Mouse (Mus musculus) kidney, postnatal 25 days (tissue): ENCODE measurements at regions not wholly inside any gene's neighbourhood (a gene's known extent, or its start where the extent isn't known, plus 50 kb on each side); places are given as distances from the start of the nearest gene placed in this dataset.
"Not testable (repeated sequence)": the region's sequence is repeated elsewhere in the genome, so short reads cannot be mapped to it uniquely, and the experiment has no call there.

ENCODE experiments used
- DNase-seq, 2 experiments: peaks; one replicate each; pipeline ENCODE4 v3.0.0; 2021; ENCODE audit warnings: mixed read lengths in 2 of 2

DNA sequence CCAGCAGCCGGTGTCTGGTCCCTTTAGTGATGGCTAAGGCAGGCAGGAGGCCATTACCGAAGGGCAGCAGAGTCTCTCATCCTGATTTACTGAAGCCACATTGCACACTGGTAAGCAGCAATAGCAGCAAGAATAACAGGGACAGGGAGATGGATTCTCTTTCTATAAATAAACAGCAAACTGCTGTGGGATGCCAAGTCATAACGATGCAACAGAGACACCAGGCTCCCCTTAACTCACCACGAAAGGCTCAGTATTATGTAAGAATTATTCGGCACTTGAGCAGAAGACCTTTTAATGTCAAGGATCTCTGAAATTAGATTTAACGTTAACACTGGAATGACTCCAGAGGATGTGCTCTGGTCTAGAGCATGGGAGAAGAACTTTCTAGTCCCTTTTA is 202.1 kb downstream of the Ddx10 start:
- no peak for DNase-seq

GRCm38 (mm10) chr9:53033797-53034196 is 214.1 kb downstream of the Ddx10 start:
- DNase-seq: no peak

- no peak for DNase-seq
Measured at GRCm38 (mm10) chr9:53022096-53022495, 225.8 kb downstream of the Ddx10 start.

GRCm38 (mm10) chr9:53010741-53011140 is 237.1 kb downstream of the Ddx10 start:
- DNase-seq: no peak

DNA sequence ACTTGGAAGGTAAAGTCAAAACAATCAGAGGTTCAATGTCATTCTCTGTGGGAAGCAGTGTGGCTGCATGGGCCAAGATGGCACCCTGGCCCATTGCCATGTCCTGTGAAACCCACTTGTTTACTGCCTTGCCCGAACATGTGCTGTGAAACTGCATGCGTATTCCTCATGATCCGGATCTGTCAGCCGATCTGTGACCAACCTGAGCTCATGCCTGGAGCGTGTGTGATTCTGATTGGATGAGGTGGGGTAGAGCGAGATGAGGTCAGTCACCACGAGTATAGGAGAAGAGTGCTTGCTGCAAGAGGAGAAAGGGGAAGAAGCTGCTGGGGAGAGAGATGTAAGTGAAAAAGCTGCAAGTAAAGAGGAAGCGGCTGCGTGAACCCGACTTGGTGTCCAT is 240.5 kb downstream of the Ddx10 start:
- DNase-seq: no peak

DNA sequence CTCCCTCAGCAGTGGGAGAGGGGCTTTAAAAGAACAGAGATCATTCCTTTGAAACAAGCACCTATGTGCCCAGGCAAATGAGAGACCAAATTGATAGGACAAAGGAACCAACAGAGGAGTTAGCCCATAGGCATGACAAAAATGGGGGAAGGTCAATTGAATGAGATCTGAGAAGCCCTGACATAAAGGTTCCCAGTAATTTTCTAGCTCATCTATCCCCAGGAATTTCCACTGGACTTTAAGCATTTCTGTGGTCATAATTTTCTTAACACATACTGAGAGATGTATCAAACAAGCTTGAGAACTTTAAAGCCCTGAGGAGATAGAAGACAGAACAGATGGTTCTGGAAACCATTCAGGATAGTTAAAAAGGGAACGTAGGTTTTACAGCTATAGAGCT is 241.8 kb downstream of the Ddx10 start:
- no peak for DNase-seq

DNA sequence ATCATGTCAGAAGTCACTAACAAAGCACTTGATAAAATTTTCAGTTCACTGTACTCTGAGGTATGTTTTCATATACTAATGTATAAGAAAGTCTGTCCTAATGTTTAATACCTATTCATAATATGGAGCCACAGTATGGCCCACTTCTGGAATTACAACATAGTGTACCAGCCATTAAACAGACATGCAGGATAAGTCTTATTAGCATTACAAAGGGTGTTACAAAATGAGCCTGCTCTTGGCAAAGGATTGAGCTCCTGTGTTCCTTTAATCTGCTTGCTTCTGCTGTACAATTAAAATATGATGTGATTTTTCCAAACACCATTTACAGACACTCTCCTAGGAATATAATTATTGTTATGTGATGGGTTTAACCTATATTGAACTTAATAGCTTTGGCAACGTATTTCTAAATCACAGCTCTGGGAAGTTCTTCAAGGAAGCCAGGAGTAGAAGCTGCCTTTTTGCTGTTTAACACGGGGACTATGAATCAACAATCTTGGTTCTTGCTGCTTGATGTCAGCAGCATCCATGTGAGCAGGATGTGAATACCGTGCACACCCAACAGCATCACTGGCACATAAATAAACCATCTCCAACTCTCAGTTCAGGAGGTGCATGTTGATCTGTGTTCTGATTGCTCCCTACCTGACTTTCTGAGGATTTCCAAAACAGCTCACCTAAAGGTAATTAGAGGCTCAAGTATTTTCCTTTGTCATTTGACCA is 243.4 kb downstream of the Ddx10 start:
- no peak for DNase-seq

DNA sequence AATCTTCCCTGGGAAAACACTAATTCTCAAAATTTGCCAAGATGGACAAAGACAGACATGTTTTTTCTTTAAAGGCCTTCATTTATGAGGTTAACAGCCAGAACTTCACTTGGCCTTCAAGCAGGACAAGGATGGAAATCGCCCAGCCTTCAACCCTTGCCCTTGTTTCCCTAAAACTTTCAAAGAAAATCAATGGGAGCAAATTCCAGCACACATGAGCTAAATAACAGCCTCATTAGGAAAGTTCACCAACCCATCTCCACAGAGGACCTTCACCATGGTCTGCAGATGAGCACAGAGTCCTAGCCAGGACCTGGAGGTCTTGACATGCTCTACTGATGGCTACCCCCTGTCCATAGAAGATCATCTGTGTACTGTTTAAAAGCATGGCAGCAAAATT is 271.8 kb downstream of the Ddx10 start:
- DNase-seq: no peak

DNA sequence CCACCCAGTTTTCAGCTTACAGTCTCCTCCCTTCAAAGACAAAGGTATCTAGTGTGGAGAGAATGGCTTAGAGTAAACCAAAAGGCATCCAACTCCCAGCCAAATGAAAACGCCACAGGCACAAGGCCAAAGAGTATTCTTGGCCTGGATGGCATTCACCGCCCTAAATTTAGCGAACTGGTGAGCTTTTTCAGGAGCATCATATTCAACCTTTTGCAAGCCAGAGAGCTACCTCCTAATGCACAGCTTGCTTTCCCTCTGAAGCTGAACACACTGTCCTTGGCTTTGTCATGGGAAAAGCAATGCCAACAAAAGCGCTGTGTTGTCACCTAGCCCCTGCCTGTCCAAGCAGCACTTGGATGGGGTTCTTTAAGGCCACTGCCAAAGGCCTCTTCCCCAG is 282.2 kb downstream of the Ddx10 start:
- no peak for DNase-seq

DNA sequence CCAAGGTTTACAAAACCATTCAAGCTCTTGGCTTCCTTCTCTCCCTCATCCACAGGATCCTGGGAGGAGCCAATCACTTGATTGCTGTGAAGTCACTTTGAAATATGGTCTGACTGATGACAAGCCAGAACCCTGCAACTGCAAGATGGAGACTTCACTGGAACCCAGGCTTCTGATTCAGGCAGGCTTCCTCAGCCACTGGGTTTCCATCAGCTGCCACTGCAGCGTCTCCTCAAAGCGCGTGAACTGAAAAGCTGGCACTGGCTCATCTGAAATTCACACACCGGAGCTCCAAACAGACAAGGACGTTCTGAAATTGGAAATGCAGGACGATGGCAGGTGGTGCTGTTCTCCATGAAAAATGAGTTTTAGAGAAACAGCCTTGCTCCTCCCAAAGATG is 280.1 kb upstream of the AI593442 start:
- DNase-seq: no peak

- no peak for DNase-seq
Measured at GRCm38 (mm10) chr9:52957245-52957644, 277.7 kb upstream of the AI593442 start.

GRCm38 (mm10) chr9:52944081-52944480 is 264.5 kb upstream of the AI593442 start:
- peak; percentile 49 to 56 for DNase-seq

DNA sequence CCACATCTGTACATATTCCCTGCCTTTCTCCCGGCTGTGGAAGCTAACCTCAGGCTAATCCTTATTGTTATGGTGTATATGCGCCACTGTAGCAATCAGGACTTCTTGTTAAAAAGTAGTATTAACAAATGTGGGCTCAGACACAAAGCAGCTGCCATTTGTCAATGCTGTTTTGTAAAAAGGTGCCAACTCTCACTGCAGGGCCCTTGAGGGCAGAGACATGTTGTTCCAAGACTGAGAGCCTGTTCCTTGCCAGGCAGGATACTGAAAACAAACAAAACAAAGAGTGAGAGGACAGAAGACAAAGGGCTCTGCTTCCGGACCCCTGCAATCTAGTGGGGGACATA is 262.0 kb upstream of the AI593442 start:
- DNase-seq: peak in 1 of 2 experiments; percentile 40

DNA sequence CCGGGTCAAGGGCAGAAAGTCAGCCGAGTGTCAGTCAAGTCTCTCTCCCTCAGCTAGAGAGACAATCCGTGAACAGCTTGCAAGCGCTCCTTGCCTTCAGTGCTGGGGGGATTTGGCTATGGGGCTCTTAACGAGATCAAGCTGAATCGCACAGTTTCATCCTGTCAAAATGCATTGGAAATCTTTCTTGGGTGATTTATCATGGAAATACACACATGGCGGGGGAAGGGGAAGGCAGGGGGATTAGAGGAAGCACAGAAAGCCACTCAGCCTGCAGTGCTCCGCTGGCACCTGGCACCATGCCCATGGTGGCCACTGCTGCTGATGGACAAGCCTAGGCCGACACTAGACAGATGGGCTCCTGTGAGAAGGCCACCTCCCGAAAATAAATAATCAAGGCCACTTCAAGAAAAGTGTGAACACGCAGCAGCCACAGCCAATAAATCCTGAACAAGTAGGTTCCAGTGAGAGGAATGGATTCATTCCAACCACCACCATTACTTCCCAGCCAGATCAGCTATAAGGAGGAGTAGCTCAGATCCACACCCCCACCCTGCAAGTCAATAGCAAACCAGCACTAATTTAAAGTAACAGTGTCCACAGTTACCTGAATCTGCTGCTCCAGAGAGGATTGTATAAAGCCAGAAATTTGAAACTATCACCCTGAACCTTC is 261.5 kb upstream of the AI593442 start:
- peak; percentile 8 to 40 for DNase-seq

DNA sequence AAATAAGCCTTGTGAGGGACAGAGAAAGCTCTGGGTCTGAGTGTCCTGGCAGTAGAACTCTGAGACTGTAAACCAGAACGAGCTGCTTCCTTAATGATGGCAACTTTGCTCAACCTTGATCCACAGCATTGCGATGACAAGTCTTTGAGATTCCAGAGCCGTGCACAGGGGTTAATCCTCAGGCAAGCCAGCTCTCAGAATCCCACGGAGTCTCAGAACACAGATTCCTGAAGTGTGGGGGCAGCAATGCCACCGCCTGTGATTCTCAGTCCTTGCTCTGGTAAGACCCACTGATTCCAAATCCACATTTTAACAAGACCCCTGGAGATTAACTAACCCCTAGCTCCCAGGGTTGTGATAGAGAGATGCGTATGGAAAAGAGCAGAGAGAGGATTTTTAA is 255.5 kb upstream of the AI593442 start:
- no peak for DNase-seq

DNA sequence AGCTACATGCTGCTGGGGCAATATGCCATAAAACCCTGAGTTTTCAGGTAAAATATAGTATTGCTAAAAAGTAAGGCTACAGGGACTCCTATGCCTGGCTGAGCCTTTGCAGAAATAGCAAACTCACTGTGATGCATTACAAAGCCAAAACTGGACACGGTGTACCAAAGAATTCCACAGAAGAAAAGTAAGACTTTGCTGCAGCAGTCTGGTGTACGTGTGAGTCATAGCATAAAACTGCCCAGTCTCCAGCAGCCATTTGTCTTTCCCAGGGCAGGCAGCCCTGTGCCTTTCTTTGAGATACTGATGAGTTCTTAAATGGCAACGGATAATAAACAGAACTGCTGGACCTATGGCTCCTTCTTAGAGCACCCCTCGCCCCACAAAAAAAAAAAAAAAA is 237.9 kb upstream of the AI593442 start:
- DNase-seq: no peak

DNA sequence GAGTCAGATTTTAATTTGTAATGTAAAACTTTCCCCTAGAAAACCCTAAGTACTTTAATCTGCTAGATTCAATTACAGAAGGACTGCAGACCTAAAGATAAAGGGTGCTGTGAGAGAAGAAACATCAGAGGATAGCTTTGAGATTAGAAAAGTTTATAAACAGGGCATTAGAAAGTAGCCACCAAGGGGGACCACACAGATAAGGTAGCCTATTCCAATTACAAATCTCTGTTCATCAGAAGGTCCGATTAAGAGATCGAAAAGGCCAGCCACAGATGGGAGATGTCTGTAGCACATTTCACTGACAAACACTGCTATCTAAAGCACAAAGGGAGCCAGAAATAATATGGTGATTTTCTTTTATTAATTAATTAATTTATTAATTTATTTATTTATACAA is 209.1 kb upstream of the AI593442 start:
- DNase-seq: not testable (repeated sequence)

DNA sequence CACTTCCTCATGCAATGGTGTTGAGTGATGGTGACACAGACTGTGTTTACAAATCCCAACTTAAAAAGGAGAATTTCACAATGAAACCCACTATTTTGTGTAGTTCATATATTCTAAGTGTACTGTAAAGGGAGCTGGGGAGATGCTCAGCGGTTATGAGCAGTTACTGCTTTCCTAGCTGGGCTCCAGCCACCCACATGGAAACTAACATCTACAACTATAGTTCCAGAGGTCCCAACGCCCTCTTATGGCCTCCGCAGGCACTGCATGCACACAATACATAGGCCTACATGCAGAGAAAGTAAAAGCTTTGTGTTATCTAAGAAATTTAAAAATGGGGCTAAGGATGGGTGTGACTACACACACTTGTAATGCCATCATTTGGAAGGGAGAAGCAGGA is 208.4 kb upstream of the AI593442 start:
- not testable (repeated sequence) for DNase-seq

DNA sequence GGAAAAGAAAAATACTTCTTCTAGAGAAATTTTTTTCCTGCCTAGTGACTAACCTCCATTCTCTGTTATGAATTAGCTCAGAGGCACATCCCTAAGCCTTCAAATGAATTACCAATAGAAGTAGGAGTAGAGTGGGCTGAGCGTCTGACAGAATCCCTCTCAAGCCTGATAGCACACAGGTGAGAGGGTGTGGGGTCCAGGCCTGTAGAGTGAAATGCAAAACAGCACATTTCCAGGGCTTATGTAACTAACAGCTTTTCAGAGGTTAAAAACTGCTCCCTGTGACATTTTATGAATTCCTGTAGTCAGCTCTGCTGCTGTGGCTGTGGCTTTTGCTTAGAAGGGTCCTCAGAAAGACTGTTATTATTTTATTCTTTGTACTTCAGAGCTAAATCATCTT is 187.7 kb upstream of the AI593442 start:
- no peak for DNase-seq

GRCm38 (mm10) chr9:52860327-52860726 is 180.7 kb upstream of the AI593442 start:
- no peak for DNase-seq

DNA sequence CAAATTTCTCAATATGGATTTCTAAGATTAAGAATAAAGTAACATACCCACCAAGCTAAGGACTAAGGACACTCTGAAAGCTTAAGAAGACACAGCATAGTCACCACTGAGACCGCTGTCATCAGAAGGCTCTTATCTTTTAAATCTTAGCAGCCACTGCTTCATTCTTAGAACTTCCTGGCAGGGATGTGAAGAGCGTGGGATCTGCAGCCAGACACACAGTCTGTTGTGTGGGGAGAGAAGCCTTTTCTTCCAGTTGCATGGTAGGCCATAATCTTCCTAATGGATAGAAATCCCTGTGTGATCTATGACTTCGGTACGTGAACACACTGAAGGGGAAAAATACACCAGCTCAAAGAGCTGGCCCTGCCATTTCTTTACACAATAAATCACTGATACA is 178.8 kb upstream of the AI593442 start:
- no peak for DNase-seq

GRCm38 (mm10) chr9:52853338-52853737 is 173.8 kb upstream of the AI593442 start:
- no peak for DNase-seq

GRCm38 (mm10) chr9:52850552-52850951 is 171.0 kb upstream of the AI593442 start:
- no peak for DNase-seq

- no peak for DNase-seq
Measured at GRCm38 (mm10) chr9:52849931-52850330, 170.4 kb upstream of the AI593442 start.

DNA sequence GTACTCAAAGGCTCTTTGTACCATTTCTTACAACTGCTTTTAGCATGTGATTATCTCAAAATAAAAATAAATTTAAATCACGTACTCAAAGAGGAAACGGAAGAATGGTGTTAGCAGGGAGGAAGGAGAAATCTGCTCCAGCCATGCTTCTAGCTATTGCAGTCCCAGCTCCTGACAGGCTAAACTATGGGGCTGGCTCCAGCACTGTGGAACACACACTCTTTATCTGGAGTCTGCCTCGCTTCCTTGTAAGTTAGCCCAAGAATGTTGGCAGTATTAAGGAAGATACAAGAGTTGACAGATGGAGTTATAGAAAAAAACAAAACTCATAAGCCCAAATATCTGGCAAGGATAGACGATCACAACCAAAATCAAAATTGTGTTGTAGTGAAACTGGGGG is 161.5 kb upstream of the AI593442 start:
- DNase-seq: no peak
